Mouse (Mus musculus) hindbrain, embryonic 11.5 days (tissue): ENCODE results near the gene Gm20388. TPM values are rescaled to one million over a fixed set of nuclear protein-coding genes. Genes with fewer than 3 reads are reported as not detected.

Source experiments
- ATAC-seq: fragments of 200-750 bp; cut with Nextera tagmentation; 2 replicates; pipeline ENCODE4 v1.8.0; 2017; ENCODE audit warnings: mild to moderate bottlenecking, moderate TSS enrichment, moderate library complexity; ENCODE audit not compliant: low FRiP score
- DNase-seq: peaks from one replicate; pipeline ENCODE4 v3.0.0-alpha.2; 2015; ENCODE audit warnings: low spot score
- H3K27ac ChIP-seq: fragments of 300-500 bp; sonication (generic); 2 replicates; pipeline ENCODE4 v1.5.1; 2014; ENCODE audit warnings: mild to moderate bottlenecking, low read depth, low read length
- H3K27me3 ChIP-seq: fragments of 300-500 bp; sonication (generic); 2 replicates; pipeline ENCODE4 v1.6.1; 2014; ENCODE audit warnings: mild to moderate bottlenecking, low read length, moderate library complexity, mixed read lengths; ENCODE audit not compliant: control insufficient read depth, insufficient read depth
- H3K36me3 ChIP-seq: fragments of 300-500 bp; sonication (generic); 2 replicates; pipeline ENCODE4 v1.6.1; 2014; ENCODE audit warnings: mild to moderate bottlenecking, low read length, moderate library complexity, mixed read lengths; ENCODE audit not compliant: control insufficient read depth, insufficient read depth
- H3K4me1 ChIP-seq: fragments of 300-500 bp; sonication (generic); replicated peaks from 2 replicates; pipeline ENCODE4 v1.6.1; 2014; ENCODE audit warnings: low read length, mixed read lengths; ENCODE audit not compliant: control insufficient read depth, insufficient read depth
- H3K4me2 ChIP-seq: fragments of 300-500 bp; sonication (generic); replicated peaks from 2 replicates; pipeline ENCODE4 v1.6.1; 2014; ENCODE audit warnings: mild to moderate bottlenecking, low read depth, low read length
- H3K4me3 ChIP-seq: fragments of 300-500 bp; sonication (generic); 2 replicates; pipeline ENCODE4 v1.5.1; 2014; ENCODE audit warnings: low read depth, low read length
- H3K9ac ChIP-seq: fragments of 300-500 bp; sonication (generic); 2 replicates; pipeline ENCODE4 v1.6.1; 2014; ENCODE audit warnings: low read depth, low read length
- H3K9me3 ChIP-seq: fragments of 300-500 bp; sonication (generic); 2 replicates; pipeline ENCODE4 v1.6.1; 2016; ENCODE audit warnings: low read length; ENCODE audit not compliant: control insufficient read depth
- WGBS: fragments of 180-500 bp; shearing (Covaris S2); extraction: QIAGEN DNeasy Blood & Tissue Kit; methylation state at CpG from one replicate; pipeline ENCODE4 v1.1.7; 2014; 5-methylcytosine and 5-hydroxymethylcytosine counted together
- polyA plus RNA-seq: library from polyadenylated mRNA; unstranded; fragments of >200 nt; fragmentation: Nextera tagmentation; extraction: Ambion mirVana; gene quantifications from 2 replicates; pipeline ENCODE4 v1.2.1, GENCODE M21; 2014

Gene Gm20388
- polyA plus RNA-seq, 1 experiment from 2014 or later, result 11.8 TPM

- Histone ChIP-seq H3K4me3 (no peak overlapping the region), H3K4me2 (no peak overlapping the region), H3K36me3 (no peaks in the 10 kb centered on the region), H3K27ac (no peak overlapping the region), H3K9me3 (no peaks in the 10 kb centered on the region), H3K4me1 (no peaks in the 10 kb centered on the region), H3K27me3 (no peaks in the 10 kb centered on the region), H3K9ac (no peak overlapping the region)
- no peak for ATAC-seq
- WGBS, result 90% methylated on average over 7 of the region's 7 CpGs
- no peak for DNase-seq
Observed at GRCm38 (mm10) chr8:119883281-119883680, 27.4 kb upstream of the Gm20388 start.

GRCm38 (mm10) chr8:119885612-119886011, 25.0 kb upstream of the Gm20388 start:
- WGBS, result 33% methylated on average over 3 of the region's 3 CpGs

GRCm38 (mm10) chr8:119887130-119887529, 23.5 kb upstream of the Gm20388 start:
- DNase-seq (peak; percentile 61), ATAC-seq (no peak)
- no peaks in the 10 kb centered on the region for H3K36me3 ChIP-seq
- no peak overlapping the region for H3K27ac ChIP-seq
- no peaks in the 10 kb centered on the region for H3K9me3 ChIP-seq
- no peaks in the 10 kb centered on the region for H3K27me3 ChIP-seq
- WGBS, result 92% methylated on average over 3 of the region's 3 CpGs
- no peak overlapping the region for H3K9ac ChIP-seq
- no peaks in the 10 kb centered on the region for H3K4me1 ChIP-seq
- no peak overlapping the region for H3K4me3 ChIP-seq
- H3K4me2 ChIP-seq, result no peak overlapping the region

More at GRCm38 (mm10) chr8:119885612-119886011, 25.0 kb upstream of the Gm20388 start:
- H3K9me3 ChIP-seq, result no peaks in the 10 kb centered on the region
- no peak overlapping the region for H3K4me2 ChIP-seq
- H3K27ac ChIP-seq, result no peak overlapping the region
- no peaks in the 10 kb centered on the region for H3K36me3 ChIP-seq
- no peak overlapping the region for H3K4me3 ChIP-seq
- no peak for DNase-seq
- no peaks in the 10 kb centered on the region for H3K27me3 ChIP-seq
- no peak for ATAC-seq
- H3K9ac ChIP-seq, result no peak overlapping the region
- H3K4me1 ChIP-seq, result no peaks in the 10 kb centered on the region

GRCm38 (mm10) chr8:119888012-119888411, 22.6 kb upstream of the Gm20388 start:
- H3K27me3 ChIP-seq, result no peaks in the 10 kb centered on the region
- no peaks in the 10 kb centered on the region for H3K9me3 ChIP-seq
- no peak overlapping the region for H3K4me3 ChIP-seq
- H3K36me3 ChIP-seq, result no peaks in the 10 kb centered on the region
- H3K4me2 ChIP-seq, result no peak overlapping the region
- no peak overlapping the region for H3K27ac ChIP-seq
- peak; percentile 53; the same call in 1 of the 2 replicates for ATAC-seq
- 63% methylated on average over 4 of the region's 4 CpGs for WGBS
- no peaks in the 10 kb centered on the region for H3K4me1 ChIP-seq
- peak; percentile 31 for DNase-seq
- no peak overlapping the region for H3K9ac ChIP-seq

GRCm38 (mm10) chr8:119897069-119897468, 13.6 kb upstream of the Gm20388 start:
- ATAC-seq (no peak), DNase-seq (no peak)
- WGBS, result 68% methylated on average over 4 of the region's 4 CpGs

GRCm38 (mm10) chr8:119897933-119898332, 12.7 kb upstream of the Gm20388 start:
- 31% methylated on average over 13 of the region's 13 CpGs for WGBS
- no peak overlapping the region for H3K9ac ChIP-seq
- no peaks in the 10 kb centered on the region for H3K9me3 ChIP-seq
- no peak overlapping the region for H3K4me3 ChIP-seq
- H3K27me3 ChIP-seq, result peaks cover 15% of the 10 kb centered on the region
- ATAC-seq (no peak), DNase-seq (no peak)
- H3K4me1 ChIP-seq, result no peaks in the 10 kb centered on the region
- H3K36me3 ChIP-seq, result no peaks in the 10 kb centered on the region
- H3K4me2 ChIP-seq, result no peak overlapping the region
- no peak overlapping the region for H3K27ac ChIP-seq

More at GRCm38 (mm10) chr8:119897069-119897468, 13.6 kb upstream of the Gm20388 start:
- Histone ChIP-seq H3K9ac (no peak overlapping the region), H3K4me2 (no peak overlapping the region), H3K4me1 (no peaks in the 10 kb centered on the region), H3K9me3 (no peaks in the 10 kb centered on the region), H3K4me3 (no peak overlapping the region), H3K36me3 (no peaks in the 10 kb centered on the region), H3K27me3 (peaks cover 15% of the 10 kb centered on the region), H3K27ac (no peak overlapping the region)

GRCm38 (mm10) chr8:119901349-119901748, 9.3 kb upstream of the Gm20388 start:
- Histone ChIP-seq H3K27me3 (peaks cover 15% of the 10 kb centered on the region), H3K27ac (no peak overlapping the region), H3K9ac (no peak overlapping the region), H3K9me3 (no peaks in the 10 kb centered on the region), H3K4me2 (no peak overlapping the region), H3K4me3 (no peak overlapping the region), H3K36me3 (no peaks in the 10 kb centered on the region), H3K4me1 (no peaks in the 10 kb centered on the region)
- ATAC-seq (no peak), DNase-seq (no peak)
- 84% methylated on average over 3 of the region's 3 CpGs for WGBS

GRCm38 (mm10) chr8:119901952-119902351, 8.7 kb upstream of the Gm20388 start:
- Histone ChIP-seq H3K27me3 (peaks cover 14% of the 10 kb centered on the region), H3K27ac (no peak overlapping the region), H3K36me3 (no peaks in the 10 kb centered on the region), H3K4me1 (no peaks in the 10 kb centered on the region), H3K9ac (no peak overlapping the region), H3K4me2 (no peak overlapping the region), H3K4me3 (no peak overlapping the region), H3K9me3 (no peaks in the 10 kb centered on the region)
- no peak for DNase-seq
- ATAC-seq, result no peak
- 73% methylated on average over 8 of the region's 8 CpGs for WGBS

GRCm38 (mm10) chr8:119904323-119904911, 6.2 kb upstream of the Gm20388 start:
- 60% methylated on average over 12 of the region's 12 CpGs for WGBS
- H3K9ac ChIP-seq, result no peak overlapping the region
- DNase-seq (no peak), ATAC-seq (no peak)
- H3K4me1 ChIP-seq, result no peaks in the 10 kb centered on the region
- no peaks in the 10 kb centered on the region for H3K27me3 ChIP-seq
- no peaks in the 10 kb centered on the region for H3K36me3 ChIP-seq
- no peak overlapping the region for H3K4me2 ChIP-seq
- no peak overlapping the region for H3K4me3 ChIP-seq
- H3K27ac ChIP-seq, result no peak overlapping the region
- H3K9me3 ChIP-seq, result no peaks in the 10 kb centered on the region
